Mouse (Mus musculus) B cell, adult (primary cell): ENCODE data around the gene Gm10409. TPM values are rescaled to one million over a fixed set of nuclear protein-coding genes. Genes with fewer than 3 reads are reported as not detected.

Experiments
- total RNA-seq: library from RNA; stranded (reverse); gene quantifications from 4 replicates; pipeline ENCODE4 v1.2.4, GENCODE M21; 2023; ENCODE audit not compliant: inconsistent age

Gm10409 gene
- total RNA-seq, result not detected in 4 replicates

GRCm38 (mm10) chr14:3412314-3412713 lies at the start of gene Gm10409:
TSS of gene Gm10409 (plus strand) at chr14:3412614.

GRCm38 (mm10) chr14:3394793-3395192 lies 17.6 kb upstream of the Gm10409 start, which contains the start of gene Gm10413:
TSS of gene Gm10413 (plus strand) at chr14:3395093.

GRCm38 (mm10) chr14:3427803-3428202 lies 15.4 kb downstream of the Gm10409 start, which contains the start of gene Gm3005:
TSS of gene Gm3005 (plus strand) at chr14:3428103.

GRCm38 (mm10) chr14:3449079-3449478 lies 36.7 kb downstream of the Gm10409 start, which contains the start of gene Gm10408:
TSS of gene Gm10408 (plus strand) at chr14:3449379.

Other genes with a start within 250 kb of the Gm10409 start
- not detected in 4 replicates for gene Gm5795, start 224.4 kb upstream of the Gm10409 start, total RNA-seq
- not detected in 4 replicates for gene D830030K20Rik, start 204.1 kb upstream of the Gm10409 start, total RNA-seq
- not detected in 4 replicates for gene Gm2956, start 80.0 kb upstream of the Gm10409 start, total RNA-seq
- not detected in 4 replicates for gene Gm10413, start 17.5 kb upstream of the Gm10409 start, total RNA-seq
- gene Gm3005, start 15.5 kb downstream of the Gm10409 start, total RNA-seq, result not detected in 4 replicates
- not detected in 4 replicates for gene Gm10408, start 36.8 kb downstream of the Gm10409 start, total RNA-seq
- not detected in 4 replicates for gene Gm3012, start 221.9 kb downstream of the Gm10409 start, total RNA-seq
- not detected in 4 replicates for gene Gm3020, start 239.4 kb downstream of the Gm10409 start, total RNA-seq